Comparison of ENCODE assay signal across 28 mouse cellular contexts in genomic region chr1:193505381-193505780, GRCm38 (mm10).
DNase-seq lines count a peak whose midpoint lies in the region; ATAC-seq lines count a peak whose summit lies in the region.
"Had no signal": no experiment of that assay in that cellular context is flagged by ENCODE, and none has a peak within 500 bp of the region (broad histone marks: within the 10 kb centered on the region; RNA-seq: fewer than 3 reads in every experiment).

No protein-coding gene starts in this region.

- peak; percentile 15 to 17 for DNase-seq in cerebellum, postnatal 14 days
- DNase-seq in cerebellum, adult 9-11 months, result no peak
- no peak for DNase-seq in neural tube, embryonic 10.5 days (ENCODE audit: extremely low spot score, low spot score)
- DNase-seq in telencephalon, adult 2 months (ENCODE audit: low read depth, low spot score), result peak; percentile 31
- DNase-seq in adrenal gland, postnatal 36 days, result no peak
- DNase-seq: cerebellum, adult 11-12 months; cerebellum, postnatal 25 days; forebrain, postnatal 0 days; gastrocnemius, postnatal 14 days; heart, postnatal 14 days; kidney, adult 2 months; kidney, postnatal 36 days; lung, embryonic 14.5 days; lung, postnatal 14 days; thymus, postnatal 14 days had no signal

- no peak overlapping the region for H3K9ac ChIP-seq in neural tube, embryonic 13.5 days
- no peak overlapping the region for H3K9ac ChIP-seq in embryonic facial prominence, embryonic 15.5 days
- H3K9ac ChIP-seq: embryonic facial prominence, embryonic 12.5 days; forebrain, embryonic 12.5 days; forebrain, postnatal 0 days; intestine, embryonic 15.5 days; liver, embryonic 15.5 days; lung, embryonic 14.5 days; midbrain, embryonic 15.5 days; neural tube, embryonic 12.5 days had no signal

- no peaks in the 10 kb centered on the region for H3K9me3 ChIP-seq in neural tube, embryonic 13.5 days
- no peaks in the 10 kb centered on the region for H3K9me3 ChIP-seq in embryonic facial prominence, embryonic 15.5 days (replicated peaks)
- H3K9me3 ChIP-seq: embryonic facial prominence, embryonic 12.5 days; forebrain, embryonic 12.5 days; hindbrain, embryonic 10.5 days; intestine, embryonic 15.5 days; liver, embryonic 15.5 days; midbrain, embryonic 10.5 days; midbrain, embryonic 15.5 days; neural tube, embryonic 12.5 days had no signal

- no peak overlapping the region for H3K4me3 ChIP-seq in neural tube, embryonic 13.5 days
- no peak overlapping the region for H3K4me3 ChIP-seq in embryonic facial prominence, embryonic 15.5 days (replicated peaks)
- H3K4me3 ChIP-seq: embryonic facial prominence, embryonic 12.5 days; forebrain, embryonic 12.5 days; hindbrain, embryonic 10.5 days; intestine, embryonic 15.5 days; layer of hippocampus, adult 2 months; liver, embryonic 15.5 days; midbrain, embryonic 10.5 days; midbrain, embryonic 15.5 days; neural tube, embryonic 12.5 days had no signal

- H3K27me3 ChIP-seq in neural tube, embryonic 13.5 days, result no peaks in the 10 kb centered on the region
- no peaks in the 10 kb centered on the region for H3K27me3 ChIP-seq in embryonic facial prominence, embryonic 15.5 days
- H3K27me3 ChIP-seq: intestine, embryonic 15.5 days; midbrain, embryonic 15.5 days; neural tube, embryonic 12.5 days had no signal

- no peak for ATAC-seq in neural tube, embryonic 13.5 days (ENCODE audit: low read depth)
- no peak for ATAC-seq in embryonic facial prominence, embryonic 15.5 days (ENCODE audit: insufficient number of reproducible peaks, low FRiP score, low TSS enrichment, low read depth)
- ATAC-seq in megakaryocyte progenitor cell, adult 5-6 weeks (replicated peaks; ENCODE audit: poor library complexity), result no peak
- ATAC-seq: forebrain, postnatal 0 days; hindbrain, embryonic 16.5 days; intestine, embryonic 15.5 days; midbrain, embryonic 15.5 days had no signal

- no peaks in the 10 kb centered on the region for H3K36me3 ChIP-seq in neural tube, embryonic 13.5 days
- H3K36me3 ChIP-seq in embryonic facial prominence, embryonic 15.5 days, result no peaks in the 10 kb centered on the region
- H3K36me3 ChIP-seq: embryonic facial prominence, embryonic 12.5 days; forebrain, embryonic 12.5 days; hindbrain, embryonic 10.5 days; intestine, embryonic 15.5 days; liver, embryonic 15.5 days; midbrain, embryonic 10.5 days; midbrain, embryonic 15.5 days; neural tube, embryonic 12.5 days had no signal

- 45% methylated on average over 3 of the region's 3 CpGs for WGBS in neural tube, embryonic 13.5 days
- WGBS in embryonic facial prominence, embryonic 15.5 days, result 20% methylated on average over 3 of the region's 3 CpGs

- 0 out of 2 replicates have a peak overlapping the region, but pooled peaks have one; percentile 28 for H3K27ac ChIP-seq in neural tube, embryonic 13.5 days (replicated peaks)
- peak overlapping the region; percentile 60; the same call in 1 of the 2 replicates for H3K27ac ChIP-seq in embryonic facial prominence, embryonic 15.5 days (replicated peaks)
- H3K27ac ChIP-seq: embryonic facial prominence, embryonic 12.5 days; forebrain, embryonic 12.5 days; hindbrain, embryonic 10.5 days; intestine, embryonic 15.5 days; layer of hippocampus, adult 2 months; liver, embryonic 15.5 days; midbrain, embryonic 10.5 days; midbrain, embryonic 15.5 days; neural tube, embryonic 12.5 days had no signal

- H3K4me2 ChIP-seq in neural tube, embryonic 13.5 days, result no peak overlapping the region
- H3K4me2 ChIP-seq in embryonic facial prominence, embryonic 15.5 days (replicated peaks), result no peak overlapping the region
- H3K4me2 ChIP-seq: embryonic facial prominence, embryonic 12.5 days; forebrain, embryonic 12.5 days; intestine, embryonic 15.5 days; liver, embryonic 15.5 days; lung, embryonic 14.5 days; midbrain, embryonic 15.5 days; neural tube, embryonic 12.5 days had no signal

- H3K4me1 ChIP-seq in neural tube, embryonic 13.5 days (replicated peaks), result peaks cover 11% of the 10 kb centered on the region
- H3K4me1 ChIP-seq in embryonic facial prominence, embryonic 15.5 days, result 0 out of 2 replicates have a peak, but pooled peaks cover 1% of the 10 kb centered on the region
- H3K4me1 ChIP-seq: embryonic facial prominence, embryonic 12.5 days; neural tube, embryonic 12.5 days had no signal

Comparison
In these comparisons a context has a peak if more than half of its experiments do, and no peak if none do; other contexts are left out.
1. DNase-seq: peak in cerebellum, postnatal 14 days (2 of 2) and telencephalon, adult 2 months (single experiment); none in cerebellum, adult 9-11 months (single experiment), neural tube, embryonic 10.5 days (single experiment) and adrenal gland, postnatal 36 days (0 of 2).